Mouse (Mus musculus) thymus, adult 2 months (tissue): ENCODE data around the gene Myo1e.

Source experiments
- CTCF ChIP-seq: fragments of 200-500 bp; IDR thresholded peaks from 2 replicates; pipeline ENCODE4 v1.5.1; 2012; ENCODE audit warnings: mild to moderate bottlenecking, control low read depth, low read length, moderate library complexity, borderline replicate concordance; ENCODE audit not compliant: control insufficient read depth, poor library complexity, insufficient read depth; ENCODE audit errors: extremely low read depth
- POLR2A ChIP-seq: fragments of 200-500 bp; IDR thresholded peaks from 2 replicates; pipeline ENCODE4 v1.6.1; 2012; ENCODE audit warnings: mild to moderate bottlenecking, low read length, control low read depth, moderate library complexity; ENCODE audit not compliant: control insufficient read depth, poor library complexity, insufficient read depth; ENCODE audit errors: extremely low read depth

- TF ChIP-seq CTCF (no peak), POLR2A (no peak)
Measured at GRCm38 (mm10) chr9:70396083-70396482, 188.9 kb downstream of the Myo1e start.
